Mouse (Mus musculus) thymus, postnatal 14 days (tissue): ENCODE measurements around the gene Mgat4e.
A peak's percentile ranks its signal among the peaks of the same experiment; 100 is the strongest.

Experiments
- DNase-seq: peaks from one replicate; pipeline ENCODE4 v3.0.0; 2021

Mgat4e gene

DNA sequence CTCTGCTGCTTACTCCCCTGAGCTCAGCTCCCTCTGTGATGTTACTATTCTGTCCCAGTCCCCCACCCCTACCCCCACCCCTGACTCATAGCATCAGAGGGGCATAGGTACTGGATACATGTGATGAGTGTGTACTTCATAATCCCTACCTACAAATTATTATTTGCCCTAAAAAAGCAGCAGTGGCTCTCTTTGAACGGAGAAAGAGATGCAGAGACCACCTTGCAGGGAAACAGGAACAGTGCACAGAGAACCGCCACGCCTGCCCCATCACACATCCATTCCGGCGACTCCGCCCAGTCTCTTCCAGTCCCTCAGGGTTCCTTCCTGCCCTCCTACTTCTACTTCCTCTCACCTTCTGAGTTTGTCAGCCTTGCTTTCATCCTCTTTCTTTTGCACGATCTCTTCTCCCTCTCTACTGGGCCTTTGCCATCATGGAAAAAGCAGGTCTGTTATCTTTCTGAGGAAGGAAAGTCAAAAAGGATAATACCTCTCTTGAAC, at the start of gene Mgat4e:
Mgat4e (minus strand) TSS at position 51 of the 501 bp plus-strand sequence.
- peak; percentile 14 for DNase-seq

GRCm38 (mm10) chr1:134597339-134598054, 48.0 kb upstream of the Mgat4e start:
- DNase-seq, result no peak

DNA sequence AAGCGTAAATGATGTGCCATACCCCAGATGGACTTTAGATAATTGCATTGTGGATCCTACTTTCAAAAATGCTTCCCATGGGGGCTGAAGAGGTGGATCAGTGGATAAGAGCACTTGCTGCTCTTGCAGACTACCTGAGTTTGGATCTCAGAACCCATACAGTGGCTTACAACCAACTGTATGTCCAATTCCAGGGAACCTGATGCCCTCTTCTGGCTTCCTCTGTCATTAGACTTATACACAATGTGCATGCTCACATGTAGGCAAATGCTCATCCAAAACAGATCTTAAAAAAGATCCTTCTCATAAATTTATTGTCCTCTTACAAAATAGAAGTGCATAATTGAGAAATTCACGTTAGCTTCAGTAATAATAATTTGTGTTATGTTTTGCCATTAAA, 42.3 kb upstream of the Mgat4e start:
- no peak for DNase-seq

GRCm38 (mm10) chr1:134589676-134590075, 40.2 kb upstream of the Mgat4e start:
- DNase-seq, result no peak

DNA sequence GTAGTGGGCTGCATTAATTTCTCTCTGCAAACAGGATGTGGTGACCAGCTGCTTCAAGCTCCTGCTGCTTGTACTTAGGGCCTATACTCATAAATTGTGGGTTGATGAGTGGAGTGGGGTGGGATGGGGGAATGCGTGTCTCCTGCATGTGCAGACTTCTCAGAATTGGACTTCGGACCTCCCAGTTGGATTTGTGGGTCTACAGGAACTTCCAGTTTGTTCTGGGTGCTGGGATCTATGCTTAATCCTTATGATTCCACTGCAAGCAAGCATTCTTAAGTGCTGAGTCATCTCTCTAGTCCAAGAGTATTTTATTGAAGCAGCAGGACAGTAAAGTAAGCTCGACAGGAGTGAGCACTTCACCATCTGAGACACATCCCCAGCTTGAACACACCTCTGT, 34.1 kb upstream of the Mgat4e start:
- no peak for DNase-seq

DNA sequence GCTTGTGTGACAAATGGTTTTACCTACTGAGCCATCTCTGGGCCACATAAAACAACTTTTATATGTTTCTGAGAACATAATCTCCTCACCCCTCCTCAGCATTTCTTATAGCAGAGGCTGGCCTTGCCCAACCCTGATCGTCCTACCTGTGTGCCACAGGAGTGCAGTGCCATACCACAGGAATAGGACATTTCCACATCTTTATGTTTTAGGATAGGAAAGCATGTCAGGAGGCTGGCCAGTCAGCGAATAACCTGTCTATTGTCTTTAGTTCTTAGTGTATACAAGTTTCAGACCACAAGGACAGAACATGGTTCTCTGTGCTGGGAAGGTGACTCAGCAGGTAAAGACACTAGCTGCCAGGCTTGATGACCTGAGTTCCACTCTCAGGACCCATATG, 31.3 kb upstream of the Mgat4e start:
- no peak for DNase-seq

GRCm38 (mm10) chr1:134577384-134578120, 28.1 kb upstream of the Mgat4e start:
- no peak for DNase-seq

DNA sequence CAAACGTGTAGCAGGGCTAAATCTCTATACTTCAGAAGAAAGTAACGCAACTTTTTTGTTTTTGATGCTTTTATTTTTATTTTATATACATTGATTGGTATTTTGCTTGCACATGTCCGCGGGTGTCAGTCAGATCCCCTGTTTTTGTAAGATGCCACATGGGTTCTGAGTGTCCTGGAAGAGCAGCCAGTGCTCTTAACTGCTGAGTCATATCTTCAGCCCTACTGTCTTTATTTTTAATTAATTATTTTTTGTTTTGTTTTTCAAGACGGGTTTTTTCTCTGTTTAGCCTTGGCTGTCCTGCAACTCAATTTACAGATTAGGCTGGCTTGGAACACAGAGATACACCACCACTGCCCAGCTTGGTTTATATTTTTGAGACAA, 24.4 kb upstream of the Mgat4e start:
- no peak for DNase-seq

DNA sequence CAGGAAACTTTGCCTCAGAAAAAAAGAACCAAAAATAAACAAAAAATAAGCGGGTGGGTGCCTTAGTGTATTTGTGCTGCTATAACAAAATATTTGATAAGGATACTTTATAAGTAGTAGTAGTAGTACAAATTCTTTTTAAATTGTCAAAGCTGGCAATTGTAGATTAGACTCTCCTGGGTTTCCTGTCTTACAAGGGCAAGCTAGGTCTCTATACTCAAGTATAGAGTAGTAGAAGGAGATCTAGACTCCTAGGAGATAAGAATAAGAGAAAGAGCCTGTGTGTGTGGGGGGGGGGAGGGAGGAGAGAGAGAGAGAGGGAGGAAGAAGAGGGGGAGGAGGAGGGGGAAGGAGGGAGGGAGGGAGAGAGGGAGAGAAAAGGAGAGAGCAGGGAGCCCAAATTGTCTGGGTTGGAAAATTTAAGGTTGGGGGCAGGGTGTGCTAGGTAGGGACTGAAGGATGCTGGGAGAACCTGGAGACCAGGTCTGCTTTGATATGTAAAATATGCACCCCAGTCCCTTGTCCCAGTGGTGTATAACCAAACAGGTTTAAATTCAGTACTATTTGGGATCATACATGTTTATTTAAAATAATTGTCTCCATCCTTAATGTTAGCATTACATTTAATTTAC, 23.9 kb upstream of the Mgat4e start:
- no peak for DNase-seq

DNA sequence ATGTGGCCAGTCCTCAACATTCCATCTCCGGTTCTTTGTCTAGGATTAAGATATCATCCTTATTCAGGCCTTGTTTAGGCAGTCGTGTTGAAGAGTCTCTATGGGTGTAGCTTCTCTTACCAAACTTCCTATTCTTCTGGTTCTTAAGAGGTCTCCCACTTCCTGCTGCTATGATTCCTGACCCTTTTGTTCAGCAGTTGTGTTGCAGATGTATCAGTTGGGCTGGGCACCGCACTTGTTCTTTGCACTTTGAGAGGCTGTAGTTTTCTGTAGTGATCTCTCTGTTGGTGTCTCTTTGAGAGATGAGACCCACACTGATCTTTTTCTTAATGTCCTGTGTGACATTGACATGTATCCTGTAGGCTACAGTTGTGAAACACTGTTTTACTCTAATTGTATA, 21.1 kb upstream of the Mgat4e start:
- no peak for DNase-seq

DNA sequence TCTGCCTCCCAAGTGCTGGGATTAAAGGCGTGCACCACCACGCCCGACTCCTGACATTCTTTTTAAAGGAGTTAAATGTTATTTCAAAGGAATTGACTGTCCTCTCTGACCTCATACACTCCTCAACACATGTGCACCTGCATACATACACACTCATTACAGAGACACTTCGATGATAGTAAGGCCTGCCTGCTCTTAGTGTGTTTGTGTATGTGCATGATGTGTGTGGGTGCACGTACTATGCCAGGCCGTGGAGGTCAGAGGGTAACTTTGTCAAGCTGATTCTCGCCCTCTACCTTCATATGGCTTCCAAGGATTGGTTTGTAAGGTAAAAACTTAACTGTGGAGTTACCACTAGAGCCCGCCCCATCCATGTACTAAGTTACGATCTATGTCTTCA, 20.7 kb upstream of the Mgat4e start:
- no peak for DNase-seq

DNA sequence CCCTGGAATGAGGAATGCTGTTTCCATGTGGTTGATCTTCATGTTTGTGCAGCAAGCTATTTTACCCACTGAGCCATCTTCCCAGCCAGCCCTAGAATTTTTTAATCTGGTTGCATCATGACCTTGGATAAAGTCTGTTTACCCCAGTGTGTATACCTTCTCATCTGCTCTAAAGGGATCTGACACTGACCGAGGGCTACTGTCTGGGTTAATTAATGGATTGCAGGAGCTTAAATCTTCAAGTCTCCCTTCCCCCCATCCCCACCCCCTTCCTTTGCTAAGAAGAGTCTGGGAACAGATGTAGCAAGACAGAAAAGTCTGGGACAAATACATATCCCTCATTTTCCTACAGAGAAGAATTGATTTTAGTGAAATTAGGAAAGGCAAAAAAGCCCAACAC, 18.0 kb upstream of the Mgat4e start:
- DNase-seq, result no peak

DNA sequence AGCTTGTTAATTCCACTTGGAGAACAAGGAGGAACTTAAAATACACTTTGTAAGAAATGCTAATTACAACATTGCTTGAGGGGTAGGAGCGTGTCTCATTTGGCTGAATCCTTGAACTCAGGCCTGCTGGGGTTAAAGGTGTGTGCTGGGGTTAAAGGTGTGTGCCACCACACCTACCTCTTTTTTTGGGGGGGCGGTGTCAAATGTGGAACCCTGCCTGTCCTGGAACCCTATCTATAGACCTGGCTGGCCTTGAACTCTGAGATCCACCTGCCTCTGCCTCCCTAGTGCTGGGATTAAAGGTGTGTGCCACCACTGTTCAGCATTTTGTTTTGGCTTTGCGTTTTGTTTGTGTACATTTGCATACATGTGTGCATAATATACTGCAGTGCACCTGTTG, 14.2 kb upstream of the Mgat4e start:
- no peak for DNase-seq

- DNase-seq, result no peak
Observed at GRCm38 (mm10) chr1:134562457-134562856, 13.0 kb upstream of the Mgat4e start.

DNA sequence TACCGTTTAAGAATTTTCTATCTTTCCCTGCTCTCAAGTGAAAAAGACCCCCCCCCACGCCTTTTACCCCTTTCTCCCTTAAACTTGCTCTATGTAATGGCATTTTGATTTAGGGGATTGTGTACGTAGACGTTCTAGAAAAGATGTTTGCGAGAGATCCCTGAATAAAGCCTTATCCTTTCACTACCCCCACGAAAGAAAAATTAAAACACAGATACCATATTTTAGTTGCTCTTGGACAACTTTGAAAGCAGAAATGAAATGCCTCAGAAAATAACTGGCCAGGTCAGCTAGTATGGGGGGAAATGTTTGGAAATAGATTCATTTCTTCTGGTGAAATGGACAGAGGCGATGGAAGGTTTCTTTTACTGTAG, 12.3 kb upstream of the Mgat4e start:
- no peak for DNase-seq

- DNase-seq, result peak; percentile 57
Observed at GRCm38 (mm10) chr1:134560801-134561769, 11.6 kb upstream of the Mgat4e start.

GRCm38 (mm10) chr1:134560396-134560795, 10.9 kb upstream of the Mgat4e start:
- peak; percentile 63 for DNase-seq

GRCm38 (mm10) chr1:134559976-134560375, 10.5 kb upstream of the Mgat4e start, which contains the start of gene Kdm5b:
TSS of gene Kdm5b (plus strand) at chr1:134560171.
- peak; percentile 96 for DNase-seq

DNA sequence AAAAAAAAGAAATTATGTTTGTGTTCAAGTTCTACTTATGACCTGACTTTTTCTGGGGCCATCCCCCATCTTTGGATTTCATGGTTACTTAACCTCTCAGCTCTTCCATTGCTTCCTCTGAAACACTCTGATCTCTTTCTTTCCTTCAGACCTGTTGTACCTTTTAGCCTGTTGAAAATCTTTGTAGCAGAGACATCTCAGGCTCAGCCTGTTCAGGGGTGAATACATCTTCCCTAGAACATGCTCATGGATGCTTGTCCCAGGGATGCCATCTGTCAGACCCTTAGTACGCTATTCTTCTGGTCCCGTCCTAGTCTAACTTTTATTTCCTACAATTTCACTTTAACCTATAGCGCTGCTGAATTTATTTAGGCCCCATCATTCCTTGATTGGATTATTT, 9.7 kb upstream of the Mgat4e start:
- no peak for DNase-seq

DNA sequence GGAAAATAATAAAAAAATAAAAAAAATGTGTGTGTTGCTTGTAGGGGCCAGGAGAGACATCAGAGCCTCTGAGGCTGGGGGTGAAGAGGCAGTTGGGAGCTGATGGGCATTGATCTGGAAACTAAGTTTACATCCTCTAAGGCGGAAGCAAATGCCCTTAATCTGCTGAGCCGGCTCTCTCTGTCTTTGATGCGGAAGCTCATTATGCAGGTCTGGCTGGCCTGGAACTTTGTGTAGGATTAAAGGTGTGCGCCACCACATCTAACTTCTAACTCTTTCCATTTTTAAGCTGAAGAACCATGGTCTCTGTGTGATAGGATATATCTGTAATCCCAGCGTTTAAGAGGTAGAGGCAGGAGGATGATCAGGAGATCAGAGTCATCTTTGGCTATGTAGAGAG, 9.0 kb upstream of the Mgat4e start:
- no peak for DNase-seq

DNA sequence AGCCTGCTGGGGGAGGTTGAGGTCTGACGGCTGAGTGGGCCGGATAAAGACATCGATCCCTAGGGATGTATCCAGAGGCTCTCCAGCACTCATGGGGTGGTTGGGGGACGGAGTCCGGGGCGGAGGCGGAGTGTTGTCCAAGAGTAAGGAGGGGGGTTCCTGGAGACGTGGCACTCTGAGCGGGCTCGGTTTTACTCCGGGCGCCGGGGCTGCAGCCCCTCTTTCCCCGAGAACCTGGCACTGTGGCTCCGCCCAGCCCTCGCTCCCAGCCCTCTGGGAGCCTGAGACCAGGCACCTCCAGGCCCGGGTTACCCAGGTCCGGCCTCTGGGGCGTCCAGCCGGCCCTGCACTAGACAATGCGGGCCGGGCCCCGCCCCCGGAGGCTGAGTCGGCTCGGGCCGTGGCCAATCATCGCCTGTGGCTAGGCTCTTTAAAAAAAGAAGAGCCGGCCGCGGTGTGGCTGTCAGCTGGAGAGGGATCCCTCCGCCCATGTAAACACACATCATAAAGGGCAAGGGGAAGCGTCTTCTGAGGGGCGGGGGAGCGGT, 7.3 kb upstream of the Mgat4e start:
- DNase-seq, result peak; percentile 94
